Mouse (Mus musculus): ENCODE data around the gene Ndufa12.

The Ndufa12 gene

GRCm38 (mm10) chr10:94198482-94199405, at the start of gene Ndufa12:
Gene Ndufa12 (plus strand): TSS chr10:94198720.
- DNase-seq (ENCODE audit: low spot score in 2 of 2), result peak; percentile 91 to 95

GRCm38 (mm10) chr10:94151488-94151887, 47.0 kb upstream of the Ndufa12 start:
- DNase-seq (ENCODE audit: low spot score in 2 of 2), result no peak

DNA sequence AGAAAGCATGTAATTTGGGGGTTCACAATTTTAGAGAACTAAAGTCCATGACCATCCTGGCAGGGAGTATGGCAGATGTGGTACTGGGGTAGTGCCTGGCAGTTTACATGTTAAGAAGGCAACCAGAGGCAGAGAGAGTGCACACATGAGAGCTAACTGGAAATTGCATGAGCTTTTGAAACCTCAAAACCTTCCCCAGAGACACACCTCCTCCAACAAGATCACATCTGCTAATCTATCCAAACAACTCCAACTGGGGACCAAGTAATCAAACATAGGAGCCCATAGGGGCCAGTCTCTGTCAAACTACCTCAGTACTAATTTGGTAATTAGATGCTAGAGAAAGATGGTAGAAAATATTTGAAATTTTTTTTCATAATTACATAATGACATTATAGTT, 44.7 kb upstream of the Ndufa12 start:
- no peak for DNase-seq (ENCODE audit: low spot score in 2 of 2)

DNA sequence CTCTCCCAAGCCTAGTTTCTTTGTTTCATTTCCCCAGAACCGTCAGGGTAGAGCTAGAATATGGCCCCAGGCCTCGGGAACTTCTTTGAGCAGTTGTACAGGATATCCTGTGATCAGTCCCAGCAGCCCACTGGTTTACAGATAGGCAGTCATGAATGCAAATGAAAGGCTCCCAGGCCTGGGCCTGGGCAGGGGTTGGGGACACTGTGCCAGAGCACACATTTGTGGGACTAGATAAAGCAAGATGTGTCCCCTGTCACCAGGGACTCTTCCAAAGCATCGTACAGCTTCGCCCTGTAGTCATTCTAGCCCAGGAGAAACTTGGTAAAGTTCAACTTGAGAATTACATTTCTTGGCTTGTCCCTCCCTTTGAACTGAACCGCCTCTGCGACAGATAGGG, 39.6 kb upstream of the Ndufa12 start:
- DNase-seq (ENCODE audit: low spot score in 2 of 2), result no peak

GRCm38 (mm10) chr10:94159406-94159805, 39.1 kb upstream of the Ndufa12 start:
- no peak for DNase-seq (ENCODE audit: low spot score in 2 of 2)

GRCm38 (mm10) chr10:94161051-94161765, 37.3 kb upstream of the Ndufa12 start:
- no peak for DNase-seq (ENCODE audit: low spot score in 2 of 2)

DNA sequence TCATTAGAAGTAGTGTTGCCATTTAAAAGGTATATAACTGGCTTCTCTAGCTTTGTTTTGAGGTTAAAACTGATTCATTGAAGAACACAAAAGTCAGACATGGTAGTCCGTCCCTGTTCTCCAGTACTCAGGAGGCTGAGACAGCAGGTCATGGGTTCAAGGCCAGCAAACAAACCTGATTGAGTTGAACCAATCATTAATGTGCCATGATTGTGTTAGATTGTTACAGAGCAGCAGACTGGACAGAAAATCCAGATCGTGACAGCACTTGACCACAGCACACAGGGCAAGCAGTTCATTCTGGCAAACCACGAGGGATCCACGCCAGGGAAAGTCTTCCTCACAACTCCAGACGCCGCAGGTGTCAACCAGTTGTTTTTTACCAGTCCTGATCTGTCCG, 36.5 kb upstream of the Ndufa12 start:
- no peak for DNase-seq (ENCODE audit: low spot score in 2 of 2)

DNA sequence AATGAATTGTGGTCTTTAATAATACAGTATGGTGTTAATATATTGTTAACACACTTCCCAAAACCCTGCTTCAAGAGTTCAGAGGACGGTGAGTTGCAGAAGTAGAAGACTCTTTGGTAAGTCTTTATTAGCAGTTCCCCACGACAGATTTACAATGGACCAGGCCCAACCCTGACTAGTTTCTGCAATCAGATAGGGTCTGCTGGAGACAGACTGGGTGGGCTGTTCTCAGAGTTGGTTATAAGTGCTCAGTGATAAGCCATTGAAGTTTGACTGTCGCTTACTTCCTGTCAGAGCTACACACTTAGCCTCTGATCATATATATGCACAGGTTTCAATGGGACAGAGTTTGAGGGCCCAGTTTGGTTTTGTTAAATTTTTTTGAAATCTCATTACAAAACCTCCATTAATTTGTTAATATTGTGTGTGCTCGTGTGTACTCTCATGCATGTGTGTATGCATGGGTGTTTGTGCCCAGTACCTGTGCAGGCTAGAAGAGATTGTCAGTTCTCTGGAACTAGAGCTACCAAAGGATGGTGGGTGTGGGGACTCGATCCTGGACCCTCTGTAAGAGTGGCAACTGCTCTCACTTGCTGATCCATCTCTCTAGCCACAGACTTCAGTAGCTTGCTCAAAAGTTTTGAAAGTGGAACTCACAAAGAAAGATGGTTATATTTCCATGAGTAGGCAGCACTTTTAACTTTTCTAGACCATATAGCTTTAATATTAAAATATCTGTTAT, 34.2 kb upstream of the Ndufa12 start:
- no peak for DNase-seq (ENCODE audit: low spot score in 2 of 2)

GRCm38 (mm10) chr10:94165426-94165825, 33.1 kb upstream of the Ndufa12 start:
- DNase-seq (ENCODE audit: low spot score in 2 of 2), result no peak

DNA sequence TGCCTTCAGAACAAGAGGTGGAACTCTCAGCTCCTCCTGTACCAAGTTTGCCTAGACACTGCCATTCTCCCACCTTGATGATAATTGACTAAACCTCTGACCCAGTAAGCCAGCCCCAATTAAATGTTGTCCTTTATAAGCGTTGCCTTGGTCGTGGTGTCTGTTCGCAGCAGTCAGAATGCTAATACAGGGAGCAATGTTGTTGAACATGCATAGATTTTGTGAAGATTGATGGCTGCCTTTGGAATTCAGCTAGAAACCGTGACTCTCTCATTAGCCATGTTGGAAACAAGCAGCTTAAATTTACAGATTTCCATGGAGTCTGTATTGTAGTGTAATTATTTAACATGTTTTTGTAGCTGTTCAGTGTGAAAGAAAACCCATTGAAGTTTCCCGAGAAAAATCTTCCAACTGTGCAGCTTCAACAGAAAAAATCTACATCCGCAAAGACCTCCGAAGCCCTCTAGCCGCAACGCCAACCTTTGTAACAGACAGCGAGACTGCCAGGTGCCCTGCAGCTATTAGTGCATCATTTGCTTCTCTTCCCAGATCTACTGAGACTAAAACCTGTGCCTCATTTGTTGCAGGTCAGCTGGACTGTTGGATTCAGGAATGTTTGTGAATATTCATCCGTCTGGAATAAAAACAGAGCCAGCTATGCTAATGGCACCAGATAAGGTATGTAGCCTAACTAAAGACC, 31.3 kb upstream of the Ndufa12 start:
- DNase-seq (ENCODE audit: low spot score in 2 of 2), result peak in 1 of 2 experiments; percentile 13

GRCm38 (mm10) chr10:94171440-94172130, 26.9 kb upstream of the Ndufa12 start:
- no peak for DNase-seq (ENCODE audit: low spot score in 2 of 2)

DNA sequence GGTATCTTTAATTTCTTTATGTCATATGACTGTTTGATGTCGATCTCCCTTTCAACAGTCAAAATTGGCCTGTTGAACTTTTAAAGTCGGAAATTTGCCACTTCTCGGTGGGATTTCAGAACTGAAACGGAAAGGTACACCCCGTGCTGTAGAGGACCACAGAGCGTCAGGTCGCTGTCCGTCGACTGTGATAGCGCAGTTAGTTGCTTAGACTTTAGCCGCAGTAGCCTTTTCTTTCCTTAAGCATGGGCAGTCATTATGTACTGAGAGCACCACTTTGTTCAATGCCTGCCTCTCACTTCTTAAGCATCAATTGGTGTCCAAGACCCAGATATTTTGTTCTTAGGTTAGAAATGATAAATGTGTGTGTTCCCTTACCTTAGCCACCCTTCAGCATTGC, 26.4 kb upstream of the Ndufa12 start:
- no peak for DNase-seq (ENCODE audit: low spot score in 2 of 2)

DNA sequence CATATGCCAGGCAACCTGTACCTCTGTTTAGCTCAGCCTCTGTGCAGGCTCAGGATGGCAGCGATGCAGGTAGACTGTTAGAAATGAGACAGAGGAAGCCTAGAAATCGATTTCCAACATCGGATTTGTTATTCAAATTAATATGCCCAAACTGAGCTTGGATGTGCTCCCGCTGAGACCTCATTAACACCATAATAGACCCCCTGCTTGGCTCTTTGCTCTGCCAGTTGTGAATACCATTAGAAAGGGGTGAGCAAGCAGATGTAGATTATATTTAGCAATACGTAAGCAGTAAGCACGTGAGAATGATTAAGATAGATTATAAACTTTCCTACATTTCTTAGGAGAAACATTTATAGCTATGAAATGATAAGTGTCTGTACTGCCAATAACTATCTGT, 25.8 kb upstream of the Ndufa12 start:
- DNase-seq (ENCODE audit: low spot score in 2 of 2), result no peak

DNA sequence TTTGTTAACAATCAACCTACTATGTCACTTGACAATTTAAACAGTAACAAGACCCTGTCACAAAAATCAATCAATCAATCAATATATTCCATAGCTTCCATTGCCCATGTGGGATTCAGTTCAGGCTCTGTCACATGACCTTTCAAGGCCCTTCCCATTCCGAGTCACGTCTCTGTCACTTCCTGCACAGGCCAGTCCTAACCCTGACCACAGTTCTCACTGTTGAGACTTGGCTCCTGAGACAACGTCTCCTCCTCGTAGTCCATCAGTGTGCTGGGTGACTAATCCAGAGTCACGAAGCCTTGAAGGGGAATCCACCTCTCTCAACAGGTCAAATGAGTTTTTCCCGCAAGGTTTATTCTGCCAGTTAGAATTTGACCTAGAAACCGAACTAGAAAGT, 23.9 kb upstream of the Ndufa12 start:
- no peak for DNase-seq (ENCODE audit: low spot score in 2 of 2)

GRCm38 (mm10) chr10:94183199-94183598, 15.3 kb upstream of the Ndufa12 start:
- no peak for DNase-seq (ENCODE audit: low spot score in 2 of 2)

DNA sequence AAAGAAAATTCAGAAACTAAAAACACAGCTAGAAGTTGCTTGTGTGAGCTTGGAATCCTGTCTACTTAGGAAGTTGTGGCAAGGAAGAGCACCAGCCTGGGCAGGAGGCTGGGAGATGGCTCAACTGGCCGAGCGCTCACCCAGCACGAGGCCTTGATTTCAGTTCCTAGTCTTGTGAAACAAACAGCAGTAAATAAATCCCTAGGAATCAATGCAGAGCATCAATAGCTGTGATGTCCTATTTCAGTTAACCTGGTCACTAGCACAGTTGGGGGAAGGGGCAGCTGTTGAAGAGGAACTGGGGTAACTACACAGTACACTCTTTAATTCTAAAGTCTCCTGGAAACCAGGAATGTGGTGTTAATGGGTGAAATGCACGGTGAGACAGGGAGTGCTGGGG, 6.5 kb downstream of the Ndufa12 start:
- no peak for DNase-seq (ENCODE audit: low spot score in 2 of 2)

DNA sequence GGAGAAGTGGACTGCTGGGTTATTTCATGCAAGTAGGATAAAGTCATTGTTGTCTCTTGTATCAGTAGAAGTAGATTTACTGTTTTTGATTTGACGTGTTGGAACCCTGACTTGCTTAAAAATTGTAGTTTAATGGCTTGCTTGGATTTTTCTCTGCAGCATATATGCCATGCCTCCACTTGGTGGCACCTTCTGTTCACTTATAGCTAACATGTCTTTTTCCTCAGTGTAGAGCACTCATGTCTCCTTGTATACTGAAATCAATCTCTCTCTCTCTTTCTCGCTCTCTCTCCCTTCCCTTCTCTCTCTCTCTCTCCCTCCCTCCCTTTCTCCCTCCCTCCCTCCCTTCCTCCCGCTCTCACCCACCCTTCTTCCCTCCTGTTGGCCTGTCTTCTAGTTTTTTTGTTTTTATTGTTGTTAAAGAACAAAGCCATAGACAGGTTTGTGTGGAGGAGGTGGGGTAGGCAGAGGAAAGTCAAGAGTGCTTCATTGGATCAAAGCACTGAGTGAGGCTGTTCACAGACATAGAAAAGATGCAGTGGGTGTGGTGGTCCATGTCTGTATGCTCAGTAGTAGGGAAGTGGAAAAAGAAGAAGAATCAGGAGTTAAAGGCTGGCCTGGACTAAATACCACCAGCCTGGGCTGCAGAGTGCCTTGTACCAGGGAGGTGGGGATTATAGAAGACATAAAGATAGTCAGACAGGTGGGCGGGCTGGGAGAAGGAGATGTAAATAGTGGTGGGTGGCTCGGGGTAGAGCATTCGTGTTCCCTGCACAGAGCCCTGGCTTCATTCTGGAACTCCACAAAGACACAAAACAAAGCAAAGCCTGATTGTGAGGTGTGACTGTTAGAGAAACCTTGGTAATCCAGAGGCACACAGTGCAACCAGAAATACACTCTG, 12.4 kb downstream of the Ndufa12 start:
- DNase-seq (ENCODE audit: low spot score in 2 of 2), result no peak

DNA sequence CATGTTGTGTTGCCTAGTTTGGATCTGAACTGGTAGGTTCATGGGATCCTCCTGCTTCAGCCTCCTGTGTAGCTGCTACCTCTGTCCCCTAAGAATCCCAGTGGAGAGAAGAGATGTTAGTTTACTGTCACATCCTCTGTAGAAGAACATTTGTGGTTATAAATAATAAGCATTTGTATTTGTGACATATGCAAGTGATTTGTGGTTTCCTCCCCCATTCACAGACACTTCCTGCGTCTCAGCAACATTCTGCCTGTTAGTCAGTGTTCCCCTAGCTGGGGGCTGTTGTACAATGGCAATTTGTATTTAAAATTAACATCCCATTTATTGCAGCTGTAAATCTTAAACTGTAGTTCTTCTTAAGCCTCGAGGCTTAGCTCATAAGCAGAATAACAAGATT, 13.2 kb downstream of the Ndufa12 start:
- no peak for DNase-seq (ENCODE audit: low spot score in 2 of 2)

DNA sequence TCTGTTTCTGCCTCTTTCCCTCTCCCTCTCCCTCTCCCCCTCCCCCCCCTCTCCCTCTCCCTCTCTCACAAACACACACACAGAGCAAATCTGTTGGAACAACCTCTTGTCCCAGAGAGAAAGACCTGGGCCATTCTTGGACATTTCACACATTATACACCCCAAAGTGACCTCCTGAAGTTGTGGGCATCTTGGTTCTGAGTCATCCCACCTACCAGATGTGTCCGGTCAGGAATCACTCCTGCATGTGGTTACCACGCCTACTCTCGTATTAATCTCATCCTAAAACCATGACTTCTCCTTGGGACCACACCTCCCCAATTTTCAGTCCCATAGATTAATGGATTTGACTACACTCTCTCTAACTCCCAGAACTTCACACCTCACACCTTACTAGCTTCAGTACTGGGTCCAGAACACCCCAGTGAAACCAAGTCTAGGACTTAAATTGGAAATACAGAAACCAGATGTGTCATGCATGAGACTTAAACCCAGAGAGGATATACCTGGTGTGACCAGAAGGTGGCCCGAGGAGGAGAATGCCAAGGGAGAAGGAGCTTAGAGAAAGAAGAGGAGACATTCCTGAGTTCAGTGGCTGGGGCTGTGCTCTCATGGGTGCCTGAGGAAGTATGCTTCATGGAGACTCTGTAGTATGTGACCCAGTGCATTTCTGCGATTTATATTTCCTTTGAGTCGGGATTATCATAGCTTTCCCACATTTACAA, 26.7 kb downstream of the Ndufa12 start:
- no peak for DNase-seq (ENCODE audit: low spot score in 2 of 2)

Measured in cerebellum, postnatal 4 days (tissue).